Mouse (Mus musculus) heart, postnatal 0 days (tissue): ENCODE results near the gene Fxr2. TPM values are rescaled to one million over a fixed set of nuclear protein-coding genes. Genes with fewer than 3 reads are reported as not detected.
A peak's percentile ranks its signal among the peaks of the same experiment; 100 is the strongest.

Source experiments
- ATAC-seq: fragments of 200-750 bp; cut with Nextera tagmentation; 2 replicates; pipeline ENCODE4 v1.8.0; 2017; ENCODE audit warnings: low read depth, moderate number of reproducible peaks, moderate library complexity; ENCODE audit not compliant: insufficient read depth
- DNase-seq: peaks from one replicate; pipeline ENCODE4 v3.0.0-alpha.2; 2016; ENCODE audit warnings: low spot score
- H3K27ac ChIP-seq: fragments of 300-500 bp; sonication (generic); 2 replicates; pipeline ENCODE4 v1.5.1; 2014; ENCODE audit warnings: low read depth, mild to moderate bottlenecking
- H3K27me3 ChIP-seq: fragments of 300-500 bp; sonication (generic); 2 replicates; pipeline ENCODE4 v1.6.1; 2014; ENCODE audit warnings: low read length, mixed read lengths; ENCODE audit not compliant: control insufficient read depth, insufficient read depth
- H3K36me3 ChIP-seq: fragments of 300-500 bp; sonication (generic); replicated peaks from 2 replicates; pipeline ENCODE4 v1.6.1; 2014; ENCODE audit warnings: low read length, mixed read lengths; ENCODE audit not compliant: control insufficient read depth, insufficient read depth
- H3K4me1 ChIP-seq: fragments of 300-500 bp; sonication (generic); 2 replicates; pipeline ENCODE4 v1.6.1; 2014; ENCODE audit warnings: antibody characterized with exemption; ENCODE audit not compliant: control insufficient read depth, insufficient read depth
- H3K4me2 ChIP-seq: fragments of 300-500 bp; sonication (generic); 2 replicates; pipeline ENCODE4 v1.6.1; 2014; ENCODE audit warnings: low read depth, mild to moderate bottlenecking, low read length, moderate library complexity
- H3K4me3 ChIP-seq: fragments of 300-500 bp; sonication (generic); 2 replicates; pipeline ENCODE4 v1.5.1; 2014; ENCODE audit warnings: low read depth, low read length
- H3K9ac ChIP-seq: fragments of 300-500 bp; sonication (generic); replicated peaks from 2 replicates; pipeline ENCODE4 v1.6.1; 2014; ENCODE audit warnings: low read depth, low read length, mixed read lengths
- H3K9me3 ChIP-seq: fragments of 300-500 bp; sonication (generic); replicated peaks from 2 replicates; pipeline ENCODE4 v1.6.1; 2016; ENCODE audit warnings: low read length; ENCODE audit not compliant: control insufficient read depth
- CTCF ChIP-seq: IDR thresholded peaks from 2 replicates; pipeline ENCODE4 v1.5.1; 2016; ENCODE audit warnings: antibody characterized with exemption, control low read depth, low read depth
- EP300 ChIP-seq: IDR thresholded peaks from 2 replicates; pipeline ENCODE4 v1.6.1; 2016; ENCODE audit warnings: antibody characterized with exemption, low read depth
- WGBS: fragments of 180-500 bp; shearing (Covaris S2); extraction: QIAGEN DNeasy Blood & Tissue Kit; methylation state at CpG from one replicate; pipeline ENCODE4 v1.1.7; 2014; 5-methylcytosine and 5-hydroxymethylcytosine counted together
- polyA plus RNA-seq: library from polyadenylated mRNA; unstranded; fragments of >200 nt; fragmentation: Nextera tagmentation; extraction: Ambion mirVana; gene quantifications from 2 replicates; pipeline ENCODE4 v1.2.1, GENCODE M21; 2015
- total RNA-seq: library from RNA; depleted of rRNA; stranded (reverse); fragments of >200 nt; gene quantifications from 2 replicates; pipeline ENCODE4 v1.2.3, GENCODE M21; 2014; ENCODE audit warnings: low replicate concordance

The Fxr2 gene
- total and polyA plus RNA-seq, 2 experiments from 2014 or later = 15.8 to 64.7 TPM

GRCm38 (mm10) chr11:69662213-69662966, 29.6 kb downstream of the Fxr2 start, which contains the start of gene Mpdu1:
Gene Mpdu1 (minus strand): TSS chr11:69662642.
- Histone ChIP-seq H3K9ac (peak within 1 kb of the TSS; percentile 58), H3K4me2 (peak within 1 kb of the TSS; percentile 61), H3K4me1 (peaks cover 14% of the 10 kb centered on the region), H3K4me3 (peak within 1 kb of the TSS; percentile 52), H3K9me3 (no peaks in the 10 kb centered on the region), H3K27ac (peak within 1 kb of the TSS; percentile 97), H3K27me3 (no peaks in the 10 kb centered on the region), H3K36me3 (peaks cover 51% of the 10 kb centered on the region)
- TF ChIP-seq EP300 (peak; percentile 27; the same call in 1 of the 2 replicates), CTCF (peak; percentile 45)
- DNase-seq (peak; percentile 96), ATAC-seq (peak; percentile 97)
- under 1% methylated on average over 48 of the region's 48 CpGs for WGBS

GRCm38 (mm10) chr11:69662967-69663671, 30.3 kb downstream of the Fxr2 start:
- DNase-seq (no peak), ATAC-seq (no peak)
- H3K4me3 ChIP-seq = peak overlapping the region; percentile 52
- WGBS = 66% methylated on average over 13 of the region's 13 CpGs
- peak overlapping the region; percentile 58 for H3K9ac ChIP-seq
- H3K27ac ChIP-seq = peak overlapping the region; percentile 97
- TF ChIP-seq EP300 = no peak; the same call in 1 of the 2 replicates
- TF ChIP-seq CTCF = no peak
- peak overlapping the region; percentile 61 for H3K4me2 ChIP-seq
- no peaks in the 10 kb centered on the region for H3K27me3 ChIP-seq
- no peaks in the 10 kb centered on the region for H3K9me3 ChIP-seq
- peaks cover 14% of the 10 kb centered on the region for H3K4me1 ChIP-seq
- H3K36me3 ChIP-seq = peaks cover 51% of the 10 kb centered on the region

- DNase-seq (no peak), ATAC-seq (no peak)
- Histone ChIP-seq H3K27ac (peak overlapping the region; percentile 97), H3K36me3 (peaks cover 51% of the 10 kb centered on the region), H3K4me1 (peaks cover 14% of the 10 kb centered on the region), H3K4me3 (no peak overlapping the region), H3K9ac (no peak overlapping the region), H3K9me3 (no peaks in the 10 kb centered on the region), H3K4me2 (no peak overlapping the region), H3K27me3 (no peaks in the 10 kb centered on the region)
- TF ChIP-seq EP300 = no peak
- WGBS = 75% methylated on average over 6 of the region's 6 CpGs
These were observed 31.0 kb downstream of the Fxr2 start for GRCm38 (mm10) chr11:69663795-69664194.

- ATAC-seq = no peak
These were observed 32.1 kb downstream of the Fxr2 start for GRCm38 (mm10) chr11:69664841-69665240.

GRCm38 (mm10) chr11:69665457-69665960, 32.7 kb downstream of the Fxr2 start:
- WGBS = 66% methylated on average over 9 of the region's 9 CpGs
- no peak overlapping the region for H3K4me2 ChIP-seq
- no peaks in the 10 kb centered on the region for H3K9me3 ChIP-seq
- peaks cover 19% of the 10 kb centered on the region for H3K4me1 ChIP-seq
- no peak overlapping the region for H3K4me3 ChIP-seq
- peak overlapping the region; percentile 53 for H3K27ac ChIP-seq
- H3K9ac ChIP-seq = no peak overlapping the region
- H3K27me3 ChIP-seq = no peaks in the 10 kb centered on the region
- DNase-seq (no peak), ATAC-seq (no peak)
- H3K36me3 ChIP-seq = peaks cover 63% of the 10 kb centered on the region
- TF ChIP-seq CTCF (no peak), EP300 (no peak)

More at GRCm38 (mm10) chr11:69664841-69665240, 32.1 kb downstream of the Fxr2 start:
- Histone ChIP-seq H3K9me3 (no peaks in the 10 kb centered on the region), H3K27me3 (no peaks in the 10 kb centered on the region), H3K4me1 (peaks cover 14% of the 10 kb centered on the region), H3K36me3 (peaks cover 56% of the 10 kb centered on the region), H3K4me2 (no peak overlapping the region), H3K27ac (no peak overlapping the region), H3K9ac (no peak overlapping the region), H3K4me3 (no peak overlapping the region)
- no peak for DNase-seq
- 91% methylated on average over 7 of the region's 7 CpGs for WGBS
- TF ChIP-seq CTCF = no peak
- TF ChIP-seq EP300 = no peak
